Mouse (Mus musculus): Measurements from ENCODE around the gene Trim17. TPM values are rescaled to one million over a fixed set of nuclear protein-coding genes. Genes with fewer than 3 reads are reported as not detected.

Trim17 gene
- total and polyA plus RNA-seq, 2 experiments from 2014 or later: 0.65 to 4.0 TPM

GRCm38 (mm10) chr11:58969659-58970058 is 15.2 kb downstream of the Trim17 start:
- H3K27ac ChIP-seq (ENCODE audit: low read depth, low read length): no peak overlapping the region
- DNase-seq: no peak
- TF ChIP-seq CTCF (IDR thresholded peaks at IDR 0.05; ENCODE audit: low read depth): no peak
- H3K9ac ChIP-seq: no peak overlapping the region
- H3K27me3 ChIP-seq (ENCODE audit: insufficient read depth, low read length): no peaks in the 10 kb centered on the region
- no peak for ATAC-seq
- no peaks in the 10 kb centered on the region for H3K4me1 ChIP-seq (ENCODE audit: insufficient read depth)
- H3K9me3 ChIP-seq (ENCODE audit: low read length): no peaks in the 10 kb centered on the region
- H3K36me3 ChIP-seq (ENCODE audit: insufficient read depth): peaks cover 10% of the 10 kb centered on the region; the same call in 1 of the 2 replicates
- H3K4me3 ChIP-seq (ENCODE audit: low read depth, low read length): no peak overlapping the region
- H3K4me2 ChIP-seq (ENCODE audit: low read depth): no peak overlapping the region
- 79% methylated on average over 6 of the region's 6 CpGs for WGBS

- Histone ChIP-seq H3K4me2 (ENCODE audit: low read depth) (no peak overlapping the region), H3K36me3 (ENCODE audit: insufficient read depth) (peaks cover 10% of the 10 kb centered on the region; the same call in 1 of the 2 replicates), H3K9me3 (ENCODE audit: low read length) (no peaks in the 10 kb centered on the region), H3K27ac (ENCODE audit: low read depth, low read length) (no peak overlapping the region), H3K4me1 (ENCODE audit: insufficient read depth) (no peaks in the 10 kb centered on the region), H3K9ac (no peak overlapping the region), H3K27me3 (ENCODE audit: insufficient read depth, low read length) (no peaks in the 10 kb centered on the region), H3K4me3 (ENCODE audit: low read depth, low read length) (no peak overlapping the region)
- peak; percentile 11; the same call in 1 of the 2 replicates for TF ChIP-seq CTCF (IDR thresholded peaks at IDR 0.05; ENCODE audit: low read depth)
- WGBS: 92% methylated on average over 21 of the region's 21 CpGs
- ATAC-seq: no peak
- DNase-seq: no peak
Observed at GRCm38 (mm10) chr11:58970831-58971530, 16.5 kb downstream of the Trim17 start.

GRCm38 (mm10) chr11:58971796-58972195 is 17.3 kb downstream of the Trim17 start:
- TF ChIP-seq CTCF (IDR thresholded peaks at IDR 0.05; ENCODE audit: low read depth): no peak
- DNase-seq: no peak
- Histone ChIP-seq H3K9me3 (ENCODE audit: low read length) (no peaks in the 10 kb centered on the region), H3K4me2 (ENCODE audit: low read depth) (no peak overlapping the region), H3K9ac (no peak overlapping the region), H3K27me3 (ENCODE audit: insufficient read depth, low read length) (no peaks in the 10 kb centered on the region), H3K4me3 (ENCODE audit: low read depth, low read length) (no peak overlapping the region), H3K4me1 (ENCODE audit: insufficient read depth) (no peaks in the 10 kb centered on the region), H3K27ac (ENCODE audit: low read depth, low read length) (no peak overlapping the region), H3K36me3 (ENCODE audit: insufficient read depth) (peaks cover 10% of the 10 kb centered on the region; the same call in 1 of the 2 replicates)
- no peak for ATAC-seq
- 90% methylated on average over 3 of the region's 3 CpGs for WGBS

GRCm38 (mm10) chr11:58974414-58974813 is 19.9 kb downstream of the Trim17 start:
- Histone ChIP-seq H3K9ac (no peak overlapping the region), H3K36me3 (ENCODE audit: insufficient read depth) (peaks cover 10% of the 10 kb centered on the region; the same call in 1 of the 2 replicates), H3K27ac (ENCODE audit: low read depth, low read length) (no peak overlapping the region), H3K4me3 (ENCODE audit: low read depth, low read length) (no peak overlapping the region), H3K9me3 (ENCODE audit: low read length) (no peaks in the 10 kb centered on the region), H3K27me3 (ENCODE audit: insufficient read depth, low read length) (no peaks in the 10 kb centered on the region), H3K4me2 (ENCODE audit: low read depth) (no peak overlapping the region), H3K4me1 (ENCODE audit: insufficient read depth) (peaks cover 8% of the 10 kb centered on the region)
- DNase-seq (no peak), ATAC-seq (no peak)
- WGBS: 91% methylated on average over 3 of the region's 3 CpGs
- no peak for TF ChIP-seq CTCF (IDR thresholded peaks at IDR 0.05; ENCODE audit: low read depth)

GRCm38 (mm10) chr11:58977150-58977549 is 22.7 kb downstream of the Trim17 start:
- H3K4me3 ChIP-seq (ENCODE audit: low read depth, low read length): peak overlapping the region; percentile 59
- peak overlapping the region; percentile 85 for H3K9ac ChIP-seq
- H3K27ac ChIP-seq (ENCODE audit: low read depth, low read length): peak overlapping the region; percentile 47; the same call in 1 of the 2 replicates
- ATAC-seq: no peak
- peaks cover 19% of the 10 kb centered on the region for H3K4me1 ChIP-seq (ENCODE audit: insufficient read depth)
- no peak for TF ChIP-seq CTCF (IDR thresholded peaks at IDR 0.05; ENCODE audit: low read depth)
- H3K27me3 ChIP-seq (ENCODE audit: insufficient read depth, low read length): no peaks in the 10 kb centered on the region
- no peaks in the 10 kb centered on the region for H3K36me3 ChIP-seq (ENCODE audit: insufficient read depth)
- no peaks in the 10 kb centered on the region for H3K9me3 ChIP-seq (ENCODE audit: low read length)
- no peak for DNase-seq
- WGBS: 3% methylated on average over 29 of the region's 29 CpGs
- peak overlapping the region; percentile 99 for H3K4me2 ChIP-seq (ENCODE audit: low read depth)

DNA sequence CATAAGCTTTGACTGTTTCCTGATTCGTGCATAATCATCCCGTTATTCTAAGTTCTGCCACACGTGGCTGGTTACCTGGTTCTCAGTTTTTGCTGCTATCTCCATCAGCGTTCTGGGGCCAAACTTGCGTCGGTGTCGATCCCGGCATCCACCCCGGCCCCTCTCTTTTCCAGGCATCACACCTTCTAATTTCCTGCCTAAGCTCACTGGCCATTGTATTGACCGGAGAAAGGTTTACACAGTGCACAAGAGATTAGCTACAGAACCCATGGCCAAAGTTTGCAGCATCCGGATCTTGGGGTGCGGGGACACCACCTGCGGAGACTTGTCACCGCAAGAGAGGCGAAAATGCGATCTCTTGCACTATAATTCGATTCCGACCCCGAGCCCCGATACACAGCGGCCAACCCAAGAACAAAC is 23.1 kb downstream of the Trim17 start:
- peak overlapping the region; percentile 59 for H3K4me3 ChIP-seq (ENCODE audit: low read depth, low read length)
- peak; percentile 24; the same call in 1 of the 2 replicates for ATAC-seq

DNA sequence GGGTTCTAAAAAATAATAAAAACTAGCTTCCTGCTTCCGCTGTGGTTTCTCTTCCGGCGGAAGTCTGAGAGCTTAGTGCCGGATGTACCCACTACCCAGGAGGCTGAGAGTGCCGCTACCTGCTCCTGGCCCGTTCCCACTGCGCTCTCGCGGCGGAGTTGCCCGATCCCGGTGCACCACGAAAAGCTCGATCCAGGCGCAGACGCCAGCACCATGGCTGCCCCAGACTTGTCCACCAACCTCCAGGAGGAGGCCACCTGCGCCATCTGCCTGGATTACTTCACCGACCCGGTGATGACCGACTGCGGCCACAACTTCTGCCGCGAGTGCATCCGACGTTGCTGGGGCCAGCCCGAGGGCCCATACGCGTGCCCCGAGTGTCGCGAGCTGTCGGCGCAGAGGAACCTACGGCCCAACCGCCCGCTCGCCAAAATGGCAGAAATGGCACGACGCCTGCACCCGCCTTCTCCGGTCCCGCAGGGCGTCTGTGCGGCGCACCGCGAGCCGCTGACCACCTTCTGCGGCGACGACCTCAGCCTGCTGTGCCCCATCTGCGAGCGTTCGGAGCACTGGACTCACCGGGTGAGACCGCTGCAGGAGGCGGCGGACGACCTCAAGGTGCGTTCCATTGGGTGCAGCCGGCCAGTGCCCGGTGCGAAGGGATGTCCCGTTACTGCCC is 23.7 kb downstream of the Trim17 start, which contains the start of gene Trim11:
Gene Trim11, plus strand, starts transcription at position 67 of the 679 bp plus-strand sequence.
- Histone ChIP-seq H3K4me1 (ENCODE audit: insufficient read depth) (peaks cover 19% of the 10 kb centered on the region), H3K9ac (peak within 1 kb of the TSS; percentile 85), H3K9me3 (ENCODE audit: low read length) (no peaks in the 10 kb centered on the region), H3K4me3 (ENCODE audit: low read depth, low read length) (peak within 1 kb of the TSS; percentile 59), H3K27me3 (ENCODE audit: insufficient read depth, low read length) (no peaks in the 10 kb centered on the region), H3K4me2 (ENCODE audit: low read depth) (peak within 1 kb of the TSS; percentile 99), H3K27ac (ENCODE audit: low read depth, low read length) (peak within 1 kb of the TSS; percentile 47), H3K36me3 (ENCODE audit: insufficient read depth) (peaks cover 7% of the 10 kb centered on the region; the same call in 1 of the 2 replicates)
- ATAC-seq (peak; percentile 91), DNase-seq (peak; percentile 79)
- under 1% methylated on average over 64 of the region's 64 CpGs for WGBS
- TF ChIP-seq CTCF (IDR thresholded peaks at IDR 0.05; ENCODE audit: low read depth): 0 out of 2 replicates have a peak, but pooled peaks have one; percentile 1

More for the DNA sequence above, 23.1 kb downstream of the Trim17 start:
- no peak for DNase-seq
- H3K9me3 ChIP-seq (ENCODE audit: low read length): no peaks in the 10 kb centered on the region
- H3K4me2 ChIP-seq (ENCODE audit: low read depth): peak overlapping the region; percentile 99
- 1% methylated on average over 21 of the region's 21 CpGs for WGBS
- H3K9ac ChIP-seq: peak overlapping the region; percentile 85
- no peak for TF ChIP-seq CTCF (IDR thresholded peaks at IDR 0.05; ENCODE audit: low read depth)
- peak overlapping the region; percentile 47 for H3K27ac ChIP-seq (ENCODE audit: low read depth, low read length)
- peaks cover 19% of the 10 kb centered on the region for H3K4me1 ChIP-seq (ENCODE audit: insufficient read depth)
- peaks cover 2% of the 10 kb centered on the region; the same call in 1 of the 2 replicates for H3K36me3 ChIP-seq (ENCODE audit: insufficient read depth)
- H3K27me3 ChIP-seq (ENCODE audit: insufficient read depth, low read length): no peaks in the 10 kb centered on the region

Data from forebrain, postnatal 0 days (tissue).